8 mouse cellular contexts compared by ENCODE assay signal in genomic region chr10:86301593-86302317, GRCm38 (mm10). TPM values are rescaled to one million over a fixed set of nuclear protein-coding genes. Genes with fewer than 3 reads are reported as not detected.
A peak's percentile ranks its signal among the peaks of the same experiment; 100 is the strongest.
DNase-seq lines count a peak whose midpoint lies in the region; ATAC-seq and TF ChIP-seq lines count a peak whose summit lies in the region.

No protein-coding gene starts in this region.

- peak overlapping the region; percentile 75; the same call in 1 of the 2 replicates for H3K9ac ChIP-seq in hindbrain, embryonic 14.5 days
- H3K9ac ChIP-seq in lung, embryonic 15.5 days: peak overlapping the region; percentile 75

- TF ChIP-seq CTCF in testis, adult 2 months (IDR thresholded peaks at IDR 0.05; ENCODE audit: control insufficient read depth, insufficient read depth, insufficient replicate concordance, low read depth, low read length): no peak

- no peaks in the 10 kb centered on the region for H3K36me3 ChIP-seq in testis, adult 2 months (ENCODE audit: control insufficient read depth, insufficient read depth, low read length)
- H3K36me3 ChIP-seq in hindbrain, embryonic 14.5 days (replicated peaks; ENCODE audit: control insufficient read depth, insufficient read depth): no peaks in the 10 kb centered on the region
- peaks cover 9% of the 10 kb centered on the region for H3K36me3 ChIP-seq in lung, embryonic 15.5 days

- WGBS in hindbrain, embryonic 14.5 days: 37% methylated on average over 4 of the region's 4 CpGs
- WGBS in lung, embryonic 15.5 days: 17% methylated on average over 4 of the region's 4 CpGs

- H3K27ac ChIP-seq in testis, adult 2 months (ENCODE audit: control insufficient read depth, insufficient read depth, low read depth, low read length): peak overlapping the region; percentile 10; the same call in 1 of the 2 replicates
- H3K27ac ChIP-seq in hindbrain, embryonic 14.5 days: peak overlapping the region; percentile 34; the same call in 1 of the 2 replicates
- peak overlapping the region; percentile 86 for H3K27ac ChIP-seq in lung, embryonic 15.5 days

- H3K4me1 ChIP-seq in testis, adult 2 months (ENCODE audit: control insufficient read depth, insufficient read depth, low read length): peaks cover 12% of the 10 kb centered on the region
- H3K4me1 ChIP-seq in hindbrain, embryonic 14.5 days (replicated peaks; ENCODE audit: control insufficient read depth, insufficient read depth, low read length): peaks cover 31% of the 10 kb centered on the region
- peaks cover 38% of the 10 kb centered on the region for H3K4me1 ChIP-seq in lung, embryonic 15.5 days

- no peak for TF ChIP-seq POLR2A in testis, adult 2 months (IDR thresholded peaks at IDR 0.05; ENCODE audit: control insufficient read depth, low read depth, low read length)

- ATAC-seq in hindbrain, embryonic 14.5 days (ENCODE audit: low FRiP score): no peak
- ATAC-seq in lung, embryonic 15.5 days (ENCODE audit: borderline replicate concordance, extremely low read depth, low FRiP score, low TSS enrichment): no peak
- no peak for ATAC-seq in frontal cortex, adult (ENCODE audit: low TSS enrichment)

- no peak for DNase-seq in testis, postnatal 14 days (ENCODE audit: low spot score)
- DNase-seq in hindbrain, embryonic 14.5 days (ENCODE audit: low spot score): no peak
- no peak for DNase-seq in adipocyte (ENCODE audit: low spot score)
- DNase-seq in thymus, postnatal 4 days: no peak
- DNase-seq in cerebellum, postnatal 14 days: no peak

- H3K9me3 ChIP-seq in hindbrain, embryonic 14.5 days (ENCODE audit: control insufficient read depth, low read length): no peaks in the 10 kb centered on the region
- H3K9me3 ChIP-seq in lung, embryonic 15.5 days: no peaks in the 10 kb centered on the region

- peak overlapping the region; percentile 98 for H3K4me2 ChIP-seq in hindbrain, embryonic 14.5 days (replicated peaks)
- H3K4me2 ChIP-seq in lung, embryonic 15.5 days: peak overlapping the region; percentile 87

- H3K4me3 ChIP-seq in testis, adult 2 months (ENCODE audit: control insufficient read depth, low read depth, low read length): peak overlapping the region; percentile 13
- peak overlapping the region; percentile 40 for H3K4me3 ChIP-seq in hindbrain, embryonic 14.5 days (replicated peaks; ENCODE audit: low read length)
- peak overlapping the region; percentile 61 for H3K4me3 ChIP-seq in lung, embryonic 15.5 days

- no peaks in the 10 kb centered on the region for H3K27me3 ChIP-seq in testis, adult 2 months (ENCODE audit: control insufficient read depth, insufficient read depth, low read length)
- peaks cover 13% of the 10 kb centered on the region for H3K27me3 ChIP-seq in hindbrain, embryonic 14.5 days (ENCODE audit: control insufficient read depth, insufficient read depth, low read length)
- H3K27me3 ChIP-seq in lung, embryonic 15.5 days: no peaks in the 10 kb centered on the region; the same call in 1 of the 2 replicates

RNA-seq across cellular contexts. Expression of gene Timp3, which starts 1.6 kb away (rescaled TPM):
- 9.1 and 12.0 TPM in 2 replicates for polyA plus RNA-seq in testis, adult 2 months (2012; rRNA removed)
- polyA plus RNA-seq in hindbrain, embryonic 14.5 days (2014; fragmentation: Nextera tagmentation; extraction: Ambion mirVana): 42.5 and 45.1 TPM in 2 replicates
- 55.5 and 64.4 TPM in 2 replicates for polyA plus RNA-seq in lung, embryonic 15.5 days (2015; fragmentation: Nextera tagmentation; extraction: Ambion mirVana)

Comparison
In these comparisons a context has a peak if more than half of its experiments do, and no peak if none do; other contexts are left out.
1. H3K27ac ChIP-seq: peak in every context shown above with its lines; median percentile 86 in lung, embryonic 15.5 days; 34 in hindbrain, embryonic 14.5 days; 10 in testis, adult 2 months.